Mouse (Mus musculus) cortical plate, adult 2 months (tissue): ENCODE results near the gene Glt8d2.

Experiments
- CTCF ChIP-seq: fragments of 200-500 bp; IDR thresholded peaks from 2 replicates; pipeline ENCODE4 v1.5.1; 2011; ENCODE audit warnings: mild to moderate bottlenecking, control low read depth, low read length; ENCODE audit not compliant: insufficient read depth; ENCODE audit errors: extremely low read depth
- POLR2A ChIP-seq: fragments of 200-500 bp; IDR thresholded peaks from 2 replicates; pipeline ENCODE4 v1.6.1; 2011; ENCODE audit warnings: mild to moderate bottlenecking, low read length, control low read depth; ENCODE audit not compliant: insufficient read depth; ENCODE audit errors: extremely low read depth

GRCm38 (mm10) chr10:82631133-82631532 lies 59.3 kb downstream of the Glt8d2 start:
- TF ChIP-seq CTCF, result no peak
- no peak for TF ChIP-seq POLR2A
